Mouse (Mus musculus): ENCODE results near the gene Boll. TPM values are rescaled to one million over a fixed set of nuclear protein-coding genes. Genes with fewer than 3 reads are reported as not detected.

Gene Boll
- polyA plus RNA-seq (2015; fragmentation: Nextera tagmentation; extraction: Ambion mirVana), result 0.20 and 0.36 TPM in 2 replicates

DNA sequence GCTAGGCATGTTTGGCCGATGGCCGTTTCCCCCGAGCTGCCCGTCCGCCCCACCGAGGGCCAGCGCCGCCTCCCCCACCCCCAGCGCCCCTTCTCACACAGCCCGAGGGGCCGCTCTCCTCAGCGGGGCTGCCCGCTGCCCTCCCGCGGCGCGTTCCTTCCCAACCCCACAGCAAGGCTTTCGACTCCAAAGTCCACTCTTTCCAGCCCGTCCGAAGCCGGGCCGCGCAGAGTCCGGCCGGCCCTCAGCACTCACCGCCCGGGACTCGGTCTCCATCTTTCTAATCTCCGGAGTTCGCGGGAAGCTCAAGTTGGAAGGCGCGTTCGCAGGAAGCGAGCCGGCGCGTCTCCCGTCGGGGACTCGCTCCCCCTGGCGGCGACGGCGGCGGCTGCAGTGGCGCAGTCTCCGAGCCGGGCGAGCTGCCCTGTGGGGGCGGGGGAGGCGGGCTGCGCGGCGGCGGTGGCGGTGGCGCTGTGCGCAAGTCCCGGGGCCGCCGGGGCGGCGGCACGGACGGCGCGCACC is at the start of gene Boll:
Boll (minus strand) TSS at position 426 of the 522 bp plus-strand sequence.
- peaks cover 31% of the 10 kb centered on the region for H3K27me3 ChIP-seq
- H3K36me3 ChIP-seq, result no peaks in the 10 kb centered on the region
- peak; percentile 76 for ATAC-seq (ENCODE audit: borderline replicate concordance, extremely low read depth, low FRiP score, low TSS enrichment)
- peak within 1 kb of the TSS; percentile 50 for H3K4me3 ChIP-seq
- H3K9ac ChIP-seq, result no peak within 1 kb of the TSS
- H3K4me2 ChIP-seq, result peak within 1 kb of the TSS; percentile 76
- 10% methylated on average over 68 of the region's 68 CpGs for WGBS
- H3K9me3 ChIP-seq, result peaks cover 6% of the 10 kb centered on the region; the same call in 1 of the 2 replicates
- peaks cover 11% of the 10 kb centered on the region for H3K4me1 ChIP-seq
- H3K27ac ChIP-seq, result no peak within 1 kb of the TSS

DNA sequence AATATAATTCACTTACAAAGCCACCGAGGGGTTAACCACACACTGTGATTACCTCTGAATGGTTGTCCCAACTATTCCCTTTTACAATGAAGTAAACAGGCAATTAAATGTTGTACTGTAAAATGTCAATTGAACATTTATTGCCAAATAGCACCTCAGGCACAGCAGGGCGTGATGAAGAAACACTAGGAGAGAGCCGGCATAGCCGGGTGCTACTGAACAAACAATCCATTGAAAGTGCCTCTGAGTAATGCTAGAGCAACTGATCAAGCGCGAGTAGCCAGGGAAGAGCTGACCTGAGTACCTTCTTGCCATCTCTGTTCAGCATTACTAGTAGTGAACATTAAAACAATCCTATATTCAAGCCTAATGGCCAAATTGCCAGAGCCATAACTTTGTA is 49.3 kb upstream of the Boll start:
- no peak overlapping the region for H3K27ac ChIP-seq
- no peak overlapping the region for H3K4me3 ChIP-seq
- peaks cover 3% of the 10 kb centered on the region; the same call in 1 of the 2 replicates for H3K27me3 ChIP-seq
- H3K4me1 ChIP-seq, result no peaks in the 10 kb centered on the region
- no peaks in the 10 kb centered on the region for H3K36me3 ChIP-seq
- H3K9ac ChIP-seq, result no peak overlapping the region
- no peak overlapping the region for H3K4me2 ChIP-seq
- WGBS, result 55% methylated on average over 6 of the region's 6 CpGs
- ATAC-seq (ENCODE audit: borderline replicate concordance, extremely low read depth, low FRiP score, low TSS enrichment), result no peak
- H3K9me3 ChIP-seq, result no peaks in the 10 kb centered on the region

DNA sequence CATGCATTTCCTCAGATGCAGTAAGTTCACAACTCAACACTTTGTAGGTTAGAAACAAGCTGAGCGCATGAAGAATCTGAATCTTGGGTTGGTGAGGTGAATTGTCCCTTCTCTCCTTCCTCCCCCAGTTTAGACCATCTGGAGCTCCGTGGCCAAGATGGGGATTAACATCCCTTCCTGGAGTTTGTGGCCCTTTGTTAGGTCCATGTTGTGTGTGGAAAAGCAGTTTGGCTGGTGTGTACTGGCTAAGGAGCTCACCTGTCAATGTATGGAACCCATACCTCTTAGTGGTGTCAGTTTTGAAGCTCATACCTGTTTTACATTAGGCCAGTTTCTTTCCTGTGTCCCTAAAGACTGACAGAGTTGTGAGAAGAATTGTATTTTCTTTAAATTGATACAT is 47.8 kb upstream of the Boll start:
- H3K27me3 ChIP-seq, result peaks cover 3% of the 10 kb centered on the region; the same call in 1 of the 2 replicates
- no peak overlapping the region for H3K9ac ChIP-seq
- ATAC-seq (ENCODE audit: borderline replicate concordance, extremely low read depth, low FRiP score, low TSS enrichment), result no peak
- no peaks in the 10 kb centered on the region for H3K36me3 ChIP-seq
- peaks cover 10% of the 10 kb centered on the region; the same call in 1 of the 2 replicates for H3K4me1 ChIP-seq
- no peak overlapping the region for H3K4me2 ChIP-seq
- H3K9me3 ChIP-seq, result no peaks in the 10 kb centered on the region
- H3K4me3 ChIP-seq, result no peak overlapping the region
- H3K27ac ChIP-seq, result no peak overlapping the region
- WGBS, result 72% methylated on average over 2 of the region's 2 CpGs

DNA sequence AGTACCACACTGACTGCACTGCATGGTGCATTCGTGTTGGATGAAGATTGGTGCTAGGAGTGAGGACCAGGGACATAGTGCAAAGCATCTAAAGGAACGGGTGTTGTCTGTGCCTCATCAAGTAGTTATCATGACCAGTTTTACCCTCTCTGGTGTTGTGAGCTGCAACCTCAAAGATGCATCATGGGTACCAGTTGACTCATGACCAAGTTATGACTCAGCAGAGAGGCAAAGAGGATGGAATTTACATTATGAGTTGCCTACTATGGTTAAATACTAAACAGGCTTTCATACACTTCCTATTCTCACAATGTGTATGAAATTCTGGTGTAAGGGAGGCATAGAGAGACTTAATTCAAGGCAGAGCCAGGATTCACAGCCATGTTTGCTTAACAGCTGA is 47.4 kb upstream of the Boll start:
- no peak overlapping the region for H3K27ac ChIP-seq
- no peaks in the 10 kb centered on the region for H3K36me3 ChIP-seq
- H3K27me3 ChIP-seq, result peaks cover 3% of the 10 kb centered on the region; the same call in 1 of the 2 replicates
- 68% methylated on average over 2 of the region's 2 CpGs for WGBS
- no peak for ATAC-seq (ENCODE audit: borderline replicate concordance, extremely low read depth, low FRiP score, low TSS enrichment)
- peaks cover 10% of the 10 kb centered on the region; the same call in 1 of the 2 replicates for H3K4me1 ChIP-seq
- H3K9ac ChIP-seq, result no peak overlapping the region
- H3K9me3 ChIP-seq, result no peaks in the 10 kb centered on the region
- H3K4me3 ChIP-seq, result no peak overlapping the region
- no peak overlapping the region for H3K4me2 ChIP-seq

DNA sequence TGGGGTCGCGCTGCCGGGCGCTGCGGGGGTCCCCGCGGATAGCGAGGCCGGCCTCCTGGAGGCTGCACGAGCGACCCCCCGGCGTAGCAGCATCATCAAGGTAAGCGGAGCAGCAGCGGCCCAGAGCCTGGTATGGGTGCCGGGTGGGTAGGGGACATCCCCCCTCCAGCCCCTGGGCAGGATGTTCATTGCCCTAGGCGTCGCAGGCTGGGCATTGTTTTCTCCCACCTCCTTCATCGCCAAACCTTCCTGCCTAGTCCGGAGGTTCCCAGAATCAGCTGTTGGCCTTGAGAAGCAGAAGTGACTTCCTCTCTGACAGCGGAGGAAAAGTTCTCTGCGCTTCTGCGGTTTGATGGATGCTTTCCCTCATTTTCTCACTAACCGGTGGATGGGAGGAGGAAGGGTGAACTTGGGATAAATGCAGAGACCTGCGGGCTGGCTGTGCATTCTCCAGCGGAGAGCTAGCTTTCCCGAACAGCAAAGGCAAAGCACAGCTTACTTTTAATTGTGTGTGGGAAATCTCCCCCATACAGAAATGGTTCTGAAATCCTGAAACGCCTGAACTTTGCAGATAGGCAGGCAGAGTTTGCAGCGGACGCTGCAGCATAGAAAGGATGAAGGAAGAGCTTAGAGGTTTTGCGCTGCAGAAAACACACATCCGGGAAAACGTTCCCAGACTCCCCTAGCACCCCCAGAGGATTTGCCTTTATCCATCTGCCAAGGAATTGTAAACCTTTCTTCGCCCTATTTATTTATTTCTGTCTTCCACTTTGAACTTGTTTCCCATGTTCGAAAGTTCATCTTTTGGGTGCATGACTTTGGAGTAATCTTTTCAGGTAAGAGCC is 43.5 kb upstream of the Boll start:
- 1% methylated on average over 35 of the region's 35 CpGs for WGBS
- Histone ChIP-seq H3K4me3 (peak overlapping the region; percentile 71), H3K27me3 (peaks cover 9% of the 10 kb centered on the region; the same call in 1 of the 2 replicates), H3K4me1 (peaks cover 20% of the 10 kb centered on the region), H3K9ac (peak overlapping the region; percentile 61), H3K9me3 (no peaks in the 10 kb centered on the region), H3K4me2 (peak overlapping the region; percentile 100), H3K27ac (peak overlapping the region; percentile 81), H3K36me3 (no peaks in the 10 kb centered on the region)
- 0 out of 2 replicates have a peak, but pooled peaks have one; percentile 33 for ATAC-seq (ENCODE audit: borderline replicate concordance, extremely low read depth, low FRiP score, low TSS enrichment)

DNA sequence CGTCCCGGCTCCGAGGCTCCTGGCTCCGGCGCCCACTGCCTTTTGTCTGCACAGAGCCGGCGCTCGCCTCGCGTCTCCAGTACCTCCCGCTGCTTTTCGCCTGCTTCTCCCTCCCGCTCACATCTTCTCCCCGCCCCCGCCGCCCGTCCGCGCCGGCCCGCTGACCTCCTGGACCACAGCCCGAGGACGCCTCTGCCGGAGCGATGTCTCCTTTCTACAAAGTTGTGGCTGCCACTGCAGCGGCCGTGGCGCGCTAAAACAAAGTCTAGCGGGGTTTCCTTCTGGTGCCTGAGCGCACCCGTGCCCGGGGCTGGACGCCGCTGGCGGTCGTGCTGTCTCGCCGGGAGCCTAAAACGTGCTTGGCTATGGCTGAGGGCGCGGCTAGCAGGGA is 42.7 kb upstream of the Boll start:
- peak overlapping the region; percentile 100 for H3K4me2 ChIP-seq
- H3K4me3 ChIP-seq, result peak overlapping the region; percentile 71
- peak overlapping the region; percentile 61 for H3K9ac ChIP-seq
- under 1% methylated on average over 42 of the region's 42 CpGs for WGBS
- H3K36me3 ChIP-seq, result no peaks in the 10 kb centered on the region
- H3K27me3 ChIP-seq, result peaks cover 9% of the 10 kb centered on the region; the same call in 1 of the 2 replicates
- peak; percentile 58 for ATAC-seq (ENCODE audit: borderline replicate concordance, extremely low read depth, low FRiP score, low TSS enrichment)
- no peaks in the 10 kb centered on the region for H3K9me3 ChIP-seq
- peaks cover 20% of the 10 kb centered on the region for H3K4me1 ChIP-seq
- peak overlapping the region; percentile 81 for H3K27ac ChIP-seq

DNA sequence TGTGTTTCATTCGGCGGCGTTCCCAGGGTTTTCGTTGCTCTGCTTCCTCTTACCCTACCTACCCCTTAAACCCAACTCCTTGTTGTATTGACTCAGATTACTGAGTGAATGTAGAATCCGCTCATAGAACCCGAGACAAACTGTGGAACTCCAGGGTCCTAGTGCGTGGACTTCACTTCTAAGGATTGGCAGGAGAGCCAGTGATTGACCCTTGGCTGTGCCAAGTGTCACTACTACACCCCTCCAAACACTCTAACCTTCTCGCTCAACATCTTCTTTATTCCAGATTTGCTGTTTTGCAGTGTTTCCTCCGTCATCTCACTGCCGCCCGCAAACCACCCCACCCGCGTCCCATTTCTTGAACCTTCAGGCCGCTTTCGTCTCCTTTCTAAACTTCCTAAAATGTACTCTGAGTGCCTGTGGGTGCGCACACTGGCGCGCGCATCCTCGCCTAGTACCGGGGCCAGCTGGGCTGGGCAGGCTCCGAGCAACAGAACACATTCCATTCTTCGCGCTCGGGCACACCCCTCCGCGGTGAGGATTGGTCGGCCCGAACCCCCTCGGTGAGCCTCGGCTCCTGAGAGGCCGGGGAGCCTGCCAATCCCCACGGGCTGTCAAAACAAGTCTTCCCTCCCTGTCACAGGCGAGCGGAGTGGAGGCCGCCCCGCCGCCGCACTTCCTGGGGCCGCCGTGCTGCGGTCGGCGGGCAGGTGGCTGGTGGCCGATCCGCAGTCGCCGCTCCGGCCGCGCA is 42.2 kb upstream of the Boll start, which contains the start of gene Plcl1:
Plcl1 (plus strand) TSS at position 650 of the 751 bp plus-strand sequence.
- Histone ChIP-seq H3K27me3 (peaks cover 9% of the 10 kb centered on the region; the same call in 1 of the 2 replicates), H3K36me3 (no peaks in the 10 kb centered on the region), H3K27ac (peak within 1 kb of the TSS; percentile 81), H3K9me3 (no peaks in the 10 kb centered on the region), H3K4me2 (peak within 1 kb of the TSS; percentile 100), H3K9ac (peak within 1 kb of the TSS; percentile 61), H3K4me3 (peak within 1 kb of the TSS; percentile 71), H3K4me1 (peaks cover 20% of the 10 kb centered on the region)
- 2% methylated on average over 50 of the region's 51 CpGs for WGBS
- ATAC-seq (ENCODE audit: borderline replicate concordance, extremely low read depth, low FRiP score, low TSS enrichment), result peak; percentile 99

DNA sequence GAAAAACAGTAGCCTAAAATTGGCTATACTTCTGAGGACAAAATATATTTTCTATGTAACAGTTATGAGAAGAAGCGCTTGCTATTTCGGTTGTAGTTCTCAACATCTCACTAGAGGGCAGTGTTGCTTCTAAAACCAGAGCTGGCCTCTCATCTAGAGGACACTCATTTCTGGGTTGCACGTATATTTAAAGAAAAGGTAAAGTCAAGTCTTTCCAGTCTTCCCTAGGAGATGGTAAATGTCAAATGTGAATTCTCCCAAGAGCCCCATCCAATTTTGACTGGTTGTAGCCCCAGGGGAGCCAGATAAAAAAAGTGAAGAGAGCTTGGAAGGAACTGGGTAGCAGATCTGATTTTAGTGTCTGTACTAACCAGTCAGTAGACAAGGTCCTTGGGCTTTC is 41.2 kb upstream of the Boll start:
- no peak overlapping the region for H3K27ac ChIP-seq
- no peak overlapping the region for H3K4me3 ChIP-seq
- H3K9me3 ChIP-seq, result no peaks in the 10 kb centered on the region
- no peak for ATAC-seq (ENCODE audit: borderline replicate concordance, extremely low read depth, low FRiP score, low TSS enrichment)
- 0 out of 2 replicates have a peak overlapping the region, but pooled peaks have one; percentile 100 for H3K4me2 ChIP-seq
- no peaks in the 10 kb centered on the region for H3K36me3 ChIP-seq
- H3K9ac ChIP-seq, result no peak overlapping the region
- H3K27me3 ChIP-seq, result peaks cover 9% of the 10 kb centered on the region; the same call in 1 of the 2 replicates
- H3K4me1 ChIP-seq, result peaks cover 20% of the 10 kb centered on the region
- WGBS, result 4% methylated on average over 3 of the region's 3 CpGs

DNA sequence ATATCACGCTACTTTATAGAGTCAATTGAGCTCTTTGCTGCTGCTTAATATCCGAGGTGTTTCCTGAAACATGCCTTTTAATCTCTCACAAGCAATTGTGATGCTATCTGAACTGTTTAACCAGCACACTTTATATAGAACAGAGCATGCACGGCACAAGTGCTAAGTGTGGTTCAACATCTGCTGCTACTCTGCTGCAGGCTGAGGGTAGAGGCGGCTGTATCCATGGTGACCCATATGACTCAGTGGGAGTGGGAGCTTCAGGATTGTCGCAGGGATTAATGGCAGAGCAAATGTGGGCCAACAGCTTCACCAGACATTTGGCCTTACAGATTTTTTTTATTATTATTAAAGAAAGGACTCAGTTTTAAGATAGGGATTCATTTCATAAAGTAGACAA is 36.6 kb upstream of the Boll start:
- H3K4me3 ChIP-seq, result no peak overlapping the region
- peaks cover 5% of the 10 kb centered on the region; the same call in 1 of the 2 replicates for H3K4me1 ChIP-seq
- ATAC-seq (ENCODE audit: borderline replicate concordance, extremely low read depth, low FRiP score, low TSS enrichment), result no peak
- no peak overlapping the region for H3K4me2 ChIP-seq
- H3K9me3 ChIP-seq, result no peaks in the 10 kb centered on the region
- H3K36me3 ChIP-seq, result no peaks in the 10 kb centered on the region
- WGBS, result 28% methylated on average over 5 of the region's 5 CpGs
- no peak overlapping the region for H3K9ac ChIP-seq
- H3K27ac ChIP-seq, result no peak overlapping the region
- peaks cover 6% of the 10 kb centered on the region; the same call in 1 of the 2 replicates for H3K27me3 ChIP-seq

DNA sequence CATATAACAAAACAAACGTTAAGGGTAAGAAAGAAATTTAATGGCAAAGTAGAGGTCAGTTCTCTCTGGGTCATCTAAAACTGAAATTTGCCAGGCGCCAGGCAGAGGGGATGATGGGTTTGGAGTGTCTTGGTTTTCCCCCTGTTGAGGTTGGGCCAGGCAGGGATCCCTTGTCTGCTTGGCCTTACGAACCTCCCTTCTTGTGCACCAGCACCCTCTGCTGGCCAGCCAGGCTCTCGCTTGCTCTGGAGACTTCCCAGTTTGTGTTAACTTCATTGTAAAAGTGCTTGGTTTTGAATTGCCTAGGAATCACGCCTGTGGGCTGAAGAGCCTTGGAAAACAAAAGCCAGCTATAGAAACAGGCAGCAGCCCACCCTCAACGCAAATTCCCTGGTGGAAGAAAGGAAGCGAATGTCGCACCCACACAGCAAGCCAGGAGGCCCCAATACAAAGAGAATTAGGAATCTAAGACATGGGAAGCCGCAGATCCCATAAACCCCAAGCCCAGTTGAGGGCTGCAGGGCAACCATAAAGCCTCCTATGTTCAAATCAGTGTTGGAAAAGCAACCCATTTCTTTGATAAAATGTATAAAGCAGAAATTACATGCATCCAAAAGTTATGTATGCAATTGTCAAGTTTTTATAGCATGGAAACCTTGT is 20.0 kb upstream of the Boll start:
- Histone ChIP-seq H3K27me3 (no peaks in the 10 kb centered on the region), H3K27ac (no peak overlapping the region), H3K9me3 (no peaks in the 10 kb centered on the region), H3K9ac (no peak overlapping the region), H3K4me3 (no peak overlapping the region), H3K4me2 (no peak overlapping the region), H3K36me3 (no peaks in the 10 kb centered on the region), H3K4me1 (no peaks in the 10 kb centered on the region)
- WGBS, result 17% methylated on average over 9 of the region's 9 CpGs
- ATAC-seq (ENCODE audit: borderline replicate concordance, extremely low read depth, low FRiP score, low TSS enrichment), result peak; percentile 70; the same call in 1 of the 2 replicates

DNA sequence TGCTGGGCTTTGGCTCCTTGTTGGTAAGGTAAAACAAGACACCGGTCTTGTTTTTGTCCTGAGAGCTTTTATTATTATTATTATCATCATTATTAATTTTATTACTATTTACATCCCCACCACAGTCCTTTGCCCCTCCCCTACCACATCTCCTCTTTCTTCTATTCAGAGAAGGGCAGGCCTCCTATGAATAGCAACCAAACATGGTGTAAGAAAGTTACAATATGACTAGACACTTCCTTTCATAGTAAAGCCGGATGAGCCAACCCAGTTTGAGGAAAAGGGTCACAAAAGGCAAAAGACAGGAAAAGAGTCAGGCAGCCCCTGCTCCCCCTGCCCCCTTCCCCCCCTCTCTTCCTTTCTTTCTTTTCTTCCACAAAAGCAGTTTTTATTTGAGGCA is 17.3 kb upstream of the Boll start:
- no peak overlapping the region for H3K4me3 ChIP-seq
- H3K4me2 ChIP-seq, result no peak overlapping the region
- no peaks in the 10 kb centered on the region for H3K27me3 ChIP-seq
- H3K9me3 ChIP-seq, result no peaks in the 10 kb centered on the region
- no peaks in the 10 kb centered on the region for H3K36me3 ChIP-seq
- ATAC-seq (ENCODE audit: borderline replicate concordance, extremely low read depth, low FRiP score, low TSS enrichment), result no peak
- H3K4me1 ChIP-seq, result no peaks in the 10 kb centered on the region
- no peak overlapping the region for H3K9ac ChIP-seq
- no peak overlapping the region for H3K27ac ChIP-seq
- 81% methylated on average over 2 of the region's 2 CpGs for WGBS
